Mouse (Mus musculus) megakaryocyte, embryonic 14.5 days (primary cell): ENCODE data around the gene Mgea5.

Source experiments
- FLI1 ChIP-seq: IDR thresholded peaks from 2 replicates; pipeline ENCODE4 v1.6.1; 2012; ENCODE audit warnings: low read length, inconsistent platforms, mixed read lengths
- GATA1 ChIP-seq: IDR thresholded peaks from 3 replicates; pipeline ENCODE4 v1.6.1; 2012; ENCODE audit warnings: mixed read lengths, low read length, inconsistent platforms, borderline replicate concordance

- no peak for TF ChIP-seq GATA1
- TF ChIP-seq FLI1: no peak
Observed at GRCm38 (mm10) chr19:45760810-45761209, 22.8 kb downstream of the Mgea5 start.
